Mouse (Mus musculus): ENCODE measurements around the gene Tyrp1. TPM values are rescaled to one million over a fixed set of nuclear protein-coding genes. Genes with fewer than 3 reads are reported as not detected.

The Tyrp1 gene
- total and polyA plus RNA-seq, 3 experiments: not detected

DNA sequence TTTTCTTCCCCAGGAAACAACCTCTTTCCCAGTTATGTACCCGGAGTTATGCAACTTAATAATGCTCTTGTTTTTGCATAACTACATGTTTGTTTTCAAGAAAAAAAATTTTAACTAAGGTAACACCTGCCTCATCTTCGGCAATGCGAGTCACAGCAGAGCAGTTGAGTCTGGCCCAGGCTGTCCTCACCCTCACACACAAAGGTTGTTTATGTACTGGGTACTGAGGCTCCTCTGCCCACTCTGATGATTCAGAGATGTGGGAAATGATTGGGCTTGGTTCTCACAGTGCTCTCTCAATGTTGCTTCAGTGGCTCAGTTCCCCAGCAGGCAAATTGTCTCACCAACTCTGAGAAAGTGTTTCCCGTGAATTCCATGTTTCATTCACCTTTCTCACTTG lies 52.7 kb downstream of the Tyrp1 start:
- H3K4me1 ChIP-seq (ENCODE audit: control insufficient read depth in 1 of 2, insufficient read depth in 2 of 2, low read length in 2 of 2): no peaks in the 10 kb centered on the region
- no peak overlapping the region for H3K27ac ChIP-seq (ENCODE audit: control insufficient read depth, low read depth, low read length)
- H3K4me3 ChIP-seq (ENCODE audit: control insufficient read depth in 1 of 2, insufficient read depth in 1 of 2, low read depth in 2 of 2, low read length in 2 of 2): no peak overlapping the region
- DNase-seq (ENCODE audit: low read depth, low spot score): no peak
- H3K27me3 ChIP-seq (ENCODE audit: control insufficient read depth in 1 of 2, insufficient read depth in 2 of 2, low read length in 2 of 2): no peaks in the 10 kb centered on the region
- no peaks in the 10 kb centered on the region for H3K9me3 ChIP-seq (replicated peaks; ENCODE audit: insufficient read depth, low read length)
- no peaks in the 10 kb centered on the region for H3K36me3 ChIP-seq (ENCODE audit: control insufficient read depth in 1 of 2, insufficient read depth in 2 of 2, low read length in 2 of 2)
- no peak overlapping the region for H3K9ac ChIP-seq (ENCODE audit: control insufficient read depth, low read depth, low read length, poor library complexity, severe bottlenecking)
- no peaks in the 10 kb centered on the region for H3K79me2 ChIP-seq (ENCODE audit: control insufficient read depth, insufficient read depth, low read length, poor library complexity)
- TF ChIP-seq RCOR1 (IDR thresholded peaks at IDR 0.05; ENCODE audit: low read depth, low read length): no peak
- no peak for TF ChIP-seq MYC (IDR thresholded peaks at IDR 0.05; ENCODE audit: low read depth, low read length)
- TF ChIP-seq MXI1 (IDR thresholded peaks at IDR 0.05; ENCODE audit: low read depth, low read length): no peak
- no peak for TF ChIP-seq ETS1 (IDR thresholded peaks at IDR 0.05; ENCODE audit: low read depth, low read length)
- TF ChIP-seq POLR2AphosphoS2 (IDR thresholded peaks at IDR 0.05; ENCODE audit: low read length): no peak
- no peak for TF ChIP-seq GABPA (IDR thresholded peaks at IDR 0.05; ENCODE audit: low read depth, low read length)
- TF ChIP-seq USF1 (IDR thresholded peaks at IDR 0.05; ENCODE audit: low read depth, low read length): no peak
- TF ChIP-seq EP300 (IDR thresholded peaks at IDR 0.05; ENCODE audit: low read depth in 1 of 2, low read length in 2 of 2): no peak
- no peak for TF ChIP-seq E2F4 (IDR thresholded peaks at IDR 0.05; ENCODE audit: borderline replicate concordance, low read depth, low read length)
- TF ChIP-seq JUND (IDR thresholded peaks at IDR 0.05; ENCODE audit: low read depth, low read length): no peak
- no peak for TF ChIP-seq KAT2A (conservative IDR thresholded peaks at IDR 0.05; ENCODE audit: low read depth, low read length)
- TF ChIP-seq MAZ (IDR thresholded peaks at IDR 0.05; ENCODE audit: low read depth, low read length): no peak
- TF ChIP-seq POLR2A (IDR thresholded peaks at IDR 0.05; ENCODE audit: control insufficient read depth in 1 of 2, insufficient read depth in 1 of 2, low read depth in 1 of 2, low read length in 2 of 2, poor library complexity in 1 of 2): no peak
- no peak for TF ChIP-seq UBTF (IDR thresholded peaks at IDR 0.05; ENCODE audit: borderline replicate concordance, insufficient read depth, low read depth, low read length)
- no peak for TF ChIP-seq BHLHE40 (IDR thresholded peaks at IDR 0.05; ENCODE audit: borderline replicate concordance, low read depth, low read length)
- TF ChIP-seq USF2 (IDR thresholded peaks at IDR 0.05; ENCODE audit: borderline replicate concordance in 1 of 2, insufficient read depth in 1 of 2, low read depth in 1 of 2, low read length in 2 of 2): no peak
- TF ChIP-seq SMC3 (IDR thresholded peaks at IDR 0.05; ENCODE audit: low read depth, low read length): no peak

DNA sequence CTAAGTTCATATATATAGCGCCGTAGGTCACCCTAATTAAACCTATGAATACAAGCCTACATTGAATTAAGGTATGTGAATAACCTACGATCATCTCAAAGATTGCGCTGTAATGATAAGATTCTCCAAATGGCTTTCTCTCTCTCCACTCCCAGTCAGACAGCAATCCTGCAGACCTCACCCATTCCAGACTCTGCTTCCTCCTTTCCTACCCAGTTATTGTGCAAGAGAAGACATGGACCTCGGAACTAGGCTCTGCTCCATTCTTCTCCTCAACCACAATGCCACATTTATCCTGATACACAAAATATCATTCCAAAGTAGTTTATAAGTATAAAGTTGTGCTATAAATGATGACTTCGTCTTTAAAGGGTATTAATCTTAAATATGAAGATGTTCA lies 57.1 kb downstream of the Tyrp1 start:
- Histone ChIP-seq H3K4me3 (ENCODE audit: control insufficient read depth in 1 of 2, insufficient read depth in 1 of 2, low read depth in 2 of 2, low read length in 2 of 2) (no peak overlapping the region), H3K9ac (ENCODE audit: control insufficient read depth, low read depth, low read length, poor library complexity, severe bottlenecking) (no peak overlapping the region), H3K9me3 (replicated peaks; ENCODE audit: insufficient read depth, low read length) (no peaks in the 10 kb centered on the region), H3K36me3 (ENCODE audit: control insufficient read depth in 1 of 2, insufficient read depth in 2 of 2, low read length in 2 of 2) (no peaks in the 10 kb centered on the region), H3K4me1 (ENCODE audit: control insufficient read depth in 1 of 2, insufficient read depth in 2 of 2, low read length in 2 of 2) (no peaks in the 10 kb centered on the region), H3K27me3 (ENCODE audit: control insufficient read depth in 1 of 2, insufficient read depth in 2 of 2, low read length in 2 of 2) (no peaks in the 10 kb centered on the region), H3K27ac (ENCODE audit: control insufficient read depth, low read depth, low read length) (no peak overlapping the region), H3K79me2 (ENCODE audit: control insufficient read depth, insufficient read depth, low read length, poor library complexity) (no peaks in the 10 kb centered on the region)
- no peak for TF ChIP-seq CTCF (IDR thresholded peaks at IDR 0.05 in 2 of 3, conservative IDR thresholded peaks at IDR 0.05 in 1 of 3; ENCODE audit: control insufficient read depth in 1 of 3, insufficient read depth in 1 of 3, low read depth in 2 of 3, low read length in 3 of 3, poor library complexity in 1 of 3, severe bottlenecking in 1 of 3)
- TF ChIP-seq MAFK (IDR thresholded peaks at IDR 0.05; ENCODE audit: borderline replicate concordance, low read depth, low read length): no peak
- no peak for TF ChIP-seq CHD2 (IDR thresholded peaks at IDR 0.05; ENCODE audit: low read length)
- TF ChIP-seq USF1 (IDR thresholded peaks at IDR 0.05; ENCODE audit: low read depth, low read length): no peak
- no peak for TF ChIP-seq POLR2A (IDR thresholded peaks at IDR 0.05; ENCODE audit: control insufficient read depth in 1 of 2, insufficient read depth in 1 of 2, low read depth in 1 of 2, low read length in 2 of 2, poor library complexity in 1 of 2)
- TF ChIP-seq EP300 (IDR thresholded peaks at IDR 0.05; ENCODE audit: low read depth in 1 of 2, low read length in 2 of 2): no peak
- no peak for TF ChIP-seq GATA1 (IDR thresholded peaks at IDR 0.05; ENCODE audit: low read depth, low read length)
- no peak for TF ChIP-seq NRF1 (IDR thresholded peaks at IDR 0.05; ENCODE audit: insufficient read depth, low read depth, low read length, poor library complexity, severe bottlenecking)
- no peak for TF ChIP-seq BHLHE40 (IDR thresholded peaks at IDR 0.05; ENCODE audit: borderline replicate concordance, low read depth, low read length)
- TF ChIP-seq ELF1 (IDR thresholded peaks at IDR 0.05; ENCODE audit: low read depth, low read length): no peak
- TF ChIP-seq MEF2A (IDR thresholded peaks at IDR 0.05; ENCODE audit: extremely low read depth, insufficient replicate concordance, low read depth, low read length, poor library complexity, severe bottlenecking): no peak
- no peak for TF ChIP-seq RCOR1 (IDR thresholded peaks at IDR 0.05; ENCODE audit: low read depth, low read length)
- no peak for TF ChIP-seq JUND (IDR thresholded peaks at IDR 0.05; ENCODE audit: low read depth, low read length)
- TF ChIP-seq MXI1 (IDR thresholded peaks at IDR 0.05; ENCODE audit: low read depth, low read length): no peak
- TF ChIP-seq MAX (IDR thresholded peaks at IDR 0.05; ENCODE audit: low read length): no peak
- no peak for TF ChIP-seq TCF12 (IDR thresholded peaks at IDR 0.05; ENCODE audit: low read depth, low read length)
- no peak for TF ChIP-seq MYC (IDR thresholded peaks at IDR 0.05; ENCODE audit: low read depth, low read length)
- no peak for TF ChIP-seq KAT2A (conservative IDR thresholded peaks at IDR 0.05; ENCODE audit: low read depth, low read length)
- DNase-seq (ENCODE audit: low read depth, low spot score): no peak

Data from MEL (cell line).